In genomic region chr9:116876786-116877185, GRCm38 (mm10) we compare ENCODE assay signal across 18 mouse cellular contexts.
DNase-seq lines count a peak whose midpoint lies in the region; ATAC-seq and TF ChIP-seq lines count a peak whose summit lies in the region.
"Had no signal": no experiment of that assay in that cellular context is flagged by ENCODE, and none has a peak within 500 bp of the region (broad histone marks: within the 10 kb centered on the region; RNA-seq: fewer than 3 reads in every experiment).

No protein-coding gene starts in this region.

- intact Hi-C loops in left cerebral cortex, postnatal 25 days (cut with DNase I) = no loop called here

- H3K9me3 ChIP-seq in midbrain, postnatal 0 days (ENCODE audit: low read length) = no peaks in the 10 kb centered on the region
- H3K9me3 ChIP-seq in midbrain, embryonic 10.5 days (replicated peaks) = no peaks in the 10 kb centered on the region
- H3K9me3 ChIP-seq: forebrain, embryonic 15.5 days had no signal

- no peaks in the 10 kb centered on the region for H3K36me3 ChIP-seq in liver, adult 2 months (ENCODE audit: control insufficient read depth, insufficient read depth, low read length)
- H3K36me3 ChIP-seq in midbrain, postnatal 0 days (ENCODE audit: insufficient read depth, low read length) = no peaks in the 10 kb centered on the region
- no peaks in the 10 kb centered on the region for H3K36me3 ChIP-seq in midbrain, embryonic 10.5 days
- H3K36me3 ChIP-seq: forebrain, embryonic 15.5 days; hindbrain, embryonic 13.5 days; limb, embryonic 15.5 days had no signal

- 77% methylated on average over 3 of the region's 3 CpGs for WGBS in liver, adult 2 months
- WGBS in midbrain, postnatal 0 days = 72% methylated on average over 3 of the region's 3 CpGs
- WGBS in midbrain, embryonic 10.5 days = 82% methylated on average over 3 of the region's 3 CpGs

- H3K9ac ChIP-seq in liver, adult 2 months (ENCODE audit: low read depth, low read length) = no peak overlapping the region
- no peak overlapping the region for H3K9ac ChIP-seq in midbrain, postnatal 0 days (replicated peaks; ENCODE audit: low read length, poor library complexity, severe bottlenecking)
- H3K9ac ChIP-seq: embryonic facial prominence, embryonic 13.5 days; forebrain, embryonic 15.5 days; heart, embryonic 13.5 days; hindbrain, embryonic 13.5 days; limb, embryonic 15.5 days; liver, postnatal 0 days had no signal

- no peak overlapping the region for H3K27ac ChIP-seq in liver, adult 2 months (replicated peaks; ENCODE audit: insufficient read depth, low read depth, low read length)
- no peak overlapping the region for H3K27ac ChIP-seq in midbrain, postnatal 0 days (ENCODE audit: low read depth, low read length)
- H3K27ac ChIP-seq in midbrain, embryonic 10.5 days (replicated peaks) = no peak overlapping the region
- H3K27ac ChIP-seq: embryonic facial prominence, embryonic 13.5 days; forebrain, embryonic 15.5 days; heart, embryonic 13.5 days; hindbrain, embryonic 13.5 days; limb, embryonic 15.5 days had no signal

- DNase-seq in liver, adult 2 months (ENCODE audit: extremely low read depth, low read depth, low spot score) = peak; percentile 38
- no peak for DNase-seq in liver
- DNase-seq in midbrain, postnatal 0 days (ENCODE audit: low spot score) = peak; percentile 28
- no peak for DNase-seq in midbrain, embryonic 10.5 days (ENCODE audit: low spot score)
- DNase-seq in kidney, postnatal 10 days = peak; percentile 68
- no peak for DNase-seq in left cerebral cortex, postnatal 25 days (ENCODE audit: low spot score in 2 of 2)
- no peak for DNase-seq in spleen, postnatal 14 days (ENCODE audit: low spot score in 2 of 2)
- DNase-seq: adrenal gland, adult 2 months; cerebellum, adult 9-10 months; liver, postnatal 0 days; thymus, postnatal 36 days had no signal

- H3K79me2 ChIP-seq in liver, adult 2 months (ENCODE audit: control insufficient read depth, insufficient read depth, low read length) = no peaks in the 10 kb centered on the region

- no peaks in the 10 kb centered on the region for H3K27me3 ChIP-seq in liver, adult 2 months (ENCODE audit: control insufficient read depth, insufficient read depth, low read length)
- H3K27me3 ChIP-seq in midbrain, postnatal 0 days (ENCODE audit: insufficient read depth, low read length) = no peaks in the 10 kb centered on the region
- H3K27me3 ChIP-seq in midbrain, embryonic 10.5 days (ENCODE audit: low read depth, poor library complexity, severe bottlenecking) = no peaks in the 10 kb centered on the region
- H3K27me3 ChIP-seq: embryonic facial prominence, embryonic 13.5 days; forebrain, embryonic 15.5 days; heart, embryonic 13.5 days; hindbrain, embryonic 13.5 days; limb, embryonic 15.5 days had no signal

- TF ChIP-seq POLR2A in liver, adult 2 months (IDR thresholded peaks at IDR 0.05; ENCODE audit: extremely low read depth, insufficient read depth, low read length) = no peak

- no peak for ATAC-seq in midbrain, postnatal 0 days (ENCODE audit: low FRiP score)
- ATAC-seq: forebrain, embryonic 15.5 days; inflammation-experienced regulatory T-cells, adult 6 months; liver, postnatal 0 days had no signal

- H3K4me3 ChIP-seq in liver, adult 2 months (ENCODE audit: insufficient read depth, low read depth, low read length) = no peak overlapping the region
- no peak overlapping the region for H3K4me3 ChIP-seq in midbrain, postnatal 0 days (ENCODE audit: low read depth, low read length)
- H3K4me3 ChIP-seq in midbrain, embryonic 10.5 days = no peak overlapping the region
- H3K4me3 ChIP-seq: embryonic facial prominence, embryonic 13.5 days; forebrain, embryonic 15.5 days; heart, embryonic 13.5 days; hindbrain, embryonic 13.5 days; limb, embryonic 15.5 days; myocyte had no signal

- TF ChIP-seq CTCF in liver, adult 2 months (IDR thresholded peaks at IDR 0.05; ENCODE audit: low read depth, low read length) = no peak
- no peak for TF ChIP-seq CTCF in midbrain, postnatal 0 days (IDR thresholded peaks at IDR 0.05)

- H3K4me2 ChIP-seq in midbrain, postnatal 0 days (ENCODE audit: low read depth, low read length, poor library complexity, severe bottlenecking) = no peak overlapping the region
- H3K4me2 ChIP-seq: embryonic facial prominence, embryonic 13.5 days; forebrain, embryonic 15.5 days; heart, embryonic 13.5 days; hindbrain, embryonic 13.5 days; limb, embryonic 15.5 days had no signal

- H3K4me1 ChIP-seq in liver, adult 2 months (ENCODE audit: control insufficient read depth, insufficient read depth, low read length) = peaks cover 5% of the 10 kb centered on the region; the same call in 1 of the 2 replicates
- H3K4me1 ChIP-seq in midbrain, postnatal 0 days (ENCODE audit: insufficient read depth, low read length) = no peaks in the 10 kb centered on the region
- H3K4me1 ChIP-seq in midbrain, embryonic 10.5 days = no peaks in the 10 kb centered on the region
- H3K4me1 ChIP-seq: forebrain, embryonic 15.5 days had no signal

Comparison
In these comparisons a context has a peak if more than half of its experiments do, and no peak if none do; other contexts are left out.
1. DNase-seq: peak in liver, adult 2 months (single experiment), midbrain, postnatal 0 days (single experiment) and kidney, postnatal 10 days (single experiment); none in liver (single experiment), midbrain, embryonic 10.5 days (single experiment), left cerebral cortex, postnatal 25 days (0 of 2) and spleen, postnatal 14 days (0 of 2).